Mouse (Mus musculus) frontal cortex, postnatal 14 days (tissue): ENCODE measurements at regions not wholly inside any gene's neighbourhood (a gene's known extent, or its start where the extent isn't known, plus 50 kb on each side); places are given as distances from the start of the nearest gene placed in this dataset.

Experiments
- DNase-seq, 2 experiments: peaks; one replicate each; pipeline ENCODE4 v3.0.0; 2022; ENCODE audit warnings: low spot score in 2 of 2

GRCm38 (mm10) chr2:166434554-166434953, 279.1 kb downstream of the Prex1 start:
- DNase-seq: no peak

GRCm38 (mm10) chr2:166433655-166434333, 278.3 kb upstream of the Sulf2 start:
- peak; percentile 61 to 75 for DNase-seq

GRCm38 (mm10) chr2:166432948-166433654, 277.6 kb upstream of the Sulf2 start:
- no peak for DNase-seq

- no peak for DNase-seq
Observed at GRCm38 (mm10) chr2:166432531-166432930, 277.1 kb upstream of the Sulf2 start.

GRCm38 (mm10) chr2:166429918-166430317, 274.5 kb upstream of the Sulf2 start:
- DNase-seq: no peak

- DNase-seq: no peak
Observed at GRCm38 (mm10) chr2:166429494-166429893, 274.0 kb upstream of the Sulf2 start.

- DNase-seq: no peak
Observed at GRCm38 (mm10) chr2:166427390-166427789, 271.9 kb upstream of the Sulf2 start.

GRCm38 (mm10) chr2:166426960-166427359, 271.5 kb upstream of the Sulf2 start:
- no peak for DNase-seq

- no peak for DNase-seq
Observed at GRCm38 (mm10) chr2:166426457-166426856, 271.0 kb upstream of the Sulf2 start.

GRCm38 (mm10) chr2:166425141-166425540, 269.7 kb upstream of the Sulf2 start:
- DNase-seq: no peak

GRCm38 (mm10) chr2:166423132-166423660, 267.7 kb upstream of the Sulf2 start:
- DNase-seq: no peak

- no peak for DNase-seq
Observed at GRCm38 (mm10) chr2:166420275-166420674, 264.8 kb upstream of the Sulf2 start.

GRCm38 (mm10) chr2:166419271-166419670, 263.8 kb upstream of the Sulf2 start:
- no peak for DNase-seq

GRCm38 (mm10) chr2:166418279-166418678, 262.8 kb upstream of the Sulf2 start:
- no peak for DNase-seq

GRCm38 (mm10) chr2:166417628-166418027, 262.2 kb upstream of the Sulf2 start:
- peak; percentile 56 to 69 for DNase-seq

GRCm38 (mm10) chr2:166415481-166415965, 260.1 kb upstream of the Sulf2 start:
- DNase-seq: no peak

- DNase-seq: no peak
Observed at GRCm38 (mm10) chr2:166414856-166415255, 259.4 kb upstream of the Sulf2 start.

GRCm38 (mm10) chr2:166412031-166412858, 256.8 kb upstream of the Sulf2 start:
- DNase-seq: no peak

GRCm38 (mm10) chr2:166409391-166409790, 253.9 kb upstream of the Sulf2 start:
- DNase-seq: no peak

- no peak for DNase-seq
Observed at GRCm38 (mm10) chr2:166408806-166409205, 253.3 kb upstream of the Sulf2 start.

GRCm38 (mm10) chr2:166408009-166408408, 252.5 kb upstream of the Sulf2 start:
- no peak for DNase-seq

- no peak for DNase-seq
Observed at GRCm38 (mm10) chr2:166406826-166407225, 251.4 kb upstream of the Sulf2 start.
